Mouse (Mus musculus) limb, embryonic 14.5 days (tissue): ENCODE measurements around the gene Serbp1. TPM values are rescaled to one million over a fixed set of nuclear protein-coding genes. Genes with fewer than 3 reads are reported as not detected.

ENCODE experiments used
- ATAC-seq: fragments of 200-750 bp; cut with Nextera tagmentation; 2 replicates; pipeline ENCODE4 v1.8.0; 2017; ENCODE audit warnings: low read depth, moderate number of reproducible peaks, moderate TSS enrichment; ENCODE audit not compliant: low FRiP score
- DNase-seq: peaks from one replicate; pipeline ENCODE4 v3.0.0-alpha.2; 2015; ENCODE audit warnings: low spot score
- H3K27ac ChIP-seq: fragments of 300-500 bp; sonication (generic); replicated peaks from 2 replicates; pipeline ENCODE4 v1.5.1; 2014; ENCODE audit warnings: low read depth, mild to moderate bottlenecking, low read length, moderate library complexity, mixed read lengths
- H3K27me3 ChIP-seq: fragments of 300-500 bp; sonication (generic); 2 replicates; pipeline ENCODE4 v1.6.1; 2014; ENCODE audit warnings: low read length, mixed read lengths; ENCODE audit not compliant: control insufficient read depth, insufficient read depth
- H3K36me3 ChIP-seq: fragments of 300-500 bp; sonication (generic); 2 replicates; pipeline ENCODE4 v1.6.1; 2014; ENCODE audit warnings: mild to moderate bottlenecking, low read length, moderate library complexity, mixed read lengths; ENCODE audit not compliant: control insufficient read depth, insufficient read depth
- H3K4me1 ChIP-seq: fragments of 300-500 bp; sonication (generic); 2 replicates; pipeline ENCODE4 v1.6.1; 2014; ENCODE audit warnings: antibody characterized with exemption, low read length, mixed read lengths; ENCODE audit not compliant: control insufficient read depth, insufficient read depth
- H3K4me2 ChIP-seq: fragments of 300-500 bp; sonication (generic); replicated peaks from 2 replicates; pipeline ENCODE4 v1.6.1; 2014; ENCODE audit warnings: low read depth, mild to moderate bottlenecking, low read length, moderate library complexity; ENCODE audit not compliant: severe bottlenecking
- H3K4me3 ChIP-seq: fragments of 300-500 bp; sonication (generic); replicated peaks from 2 replicates; pipeline ENCODE4 v1.5.1; 2014; ENCODE audit warnings: low read length
- H3K9ac ChIP-seq: fragments of 300-500 bp; sonication (generic); 2 replicates; pipeline ENCODE4 v1.6.1; 2014; ENCODE audit warnings: mild to moderate bottlenecking, low read depth, low read length, moderate library complexity; ENCODE audit not compliant: severe bottlenecking
- H3K9me3 ChIP-seq: fragments of 300-500 bp; sonication (generic); 2 replicates; pipeline ENCODE4 v1.6.1; 2016; ENCODE audit warnings: low read length; ENCODE audit not compliant: control insufficient read depth
- POLR2A ChIP-seq: fragments of 200-500 bp; IDR thresholded peaks from 2 replicates; pipeline ENCODE4 v1.8.0; 2012; ENCODE audit warnings: inconsistent platforms, mild to moderate bottlenecking, moderate library complexity, borderline replicate concordance; ENCODE audit not compliant: insufficient read depth, insufficient read length; ENCODE audit errors: extremely low read depth
- WGBS: fragments of 180-500 bp; shearing (Covaris S2); extraction: QIAGEN DNeasy Blood & Tissue Kit; methylation state at CpG from one replicate; pipeline ENCODE4 v1.1.7; 2014; 5-methylcytosine and 5-hydroxymethylcytosine counted together
- polyA plus RNA-seq, 2 experiments: library from polyadenylated mRNA; depleted of rRNA in 1 of 2; stranded (reverse) in 1 of 2; unstranded in 1 of 2; fragments of >200 nt; fragmentation: Nextera tagmentation in 1 of 2; extraction: Ambion mirVana in 1 of 2; gene quantifications; 2 replicates each; pipeline versions ENCODE4 v1.2.1 to v1.2.3; 2012 to 2014

Serbp1 gene
- polyA plus RNA-seq, 2 experiments, result 465 to 481 TPM

- H3K27me3 ChIP-seq, result no peaks in the 10 kb centered on the region
- DNase-seq, result peak; percentile 18
- TF ChIP-seq POLR2A, result no peak
- no peaks in the 10 kb centered on the region for H3K9me3 ChIP-seq
- ATAC-seq, result peak; percentile 3
- H3K4me1 ChIP-seq, result peaks cover 12% of the 10 kb centered on the region; the same call in 1 of the 2 replicates
- peak overlapping the region; percentile 99 for H3K9ac ChIP-seq
- peak overlapping the region; percentile 67 for H3K4me2 ChIP-seq
- peak overlapping the region; percentile 89 for H3K27ac ChIP-seq
- H3K4me3 ChIP-seq, result peak overlapping the region; percentile 99
- WGBS, result 0% methylated on average over 43 of the region's 65 CpGs
- H3K36me3 ChIP-seq, result peaks cover 9% of the 10 kb centered on the region
These were observed 29.6 kb downstream of the Serbp1 start for GRCm38 (mm10) chr6:67267408-67268244.

GRCm38 (mm10) chr6:67268245-67268612 lies 30.3 kb downstream of the Serbp1 start:
- H3K4me1 ChIP-seq, result peaks cover 12% of the 10 kb centered on the region; the same call in 1 of the 2 replicates
- H3K27ac ChIP-seq, result no peak overlapping the region
- DNase-seq (no peak), ATAC-seq (no peak)
- WGBS, result 1% methylated on average over 2 of the region's 2 CpGs
- peak overlapping the region; percentile 99 for H3K9ac ChIP-seq
- H3K4me2 ChIP-seq, result peak overlapping the region; percentile 67
- H3K9me3 ChIP-seq, result no peaks in the 10 kb centered on the region
- H3K36me3 ChIP-seq, result peaks cover 14% of the 10 kb centered on the region
- H3K4me3 ChIP-seq, result peak overlapping the region; percentile 99
- TF ChIP-seq POLR2A, result no peak
- no peaks in the 10 kb centered on the region for H3K27me3 ChIP-seq

- TF ChIP-seq POLR2A, result no peak
- Histone ChIP-seq H3K27ac (no peak overlapping the region), H3K4me3 (peak overlapping the region; percentile 99), H3K4me2 (peak overlapping the region; percentile 67), H3K9me3 (no peaks in the 10 kb centered on the region), H3K9ac (peak overlapping the region; percentile 28; the same call in 1 of the 2 replicates), H3K27me3 (no peaks in the 10 kb centered on the region), H3K4me1 (peaks cover 12% of the 10 kb centered on the region; the same call in 1 of the 2 replicates), H3K36me3 (peaks cover 19% of the 10 kb centered on the region)
- 11% methylated on average over 1 of the region's 1 CpGs for WGBS
- DNase-seq (no peak), ATAC-seq (no peak)
These were observed 31.0 kb downstream of the Serbp1 start for GRCm38 (mm10) chr6:67268983-67269382.

GRCm38 (mm10) chr6:67269459-67269858 lies 31.5 kb downstream of the Serbp1 start:
- H3K4me3 ChIP-seq, result peak overlapping the region; percentile 99
- TF ChIP-seq POLR2A, result no peak
- ATAC-seq, result no peak
- 27% methylated on average over 2 of the region's 2 CpGs for WGBS
- peaks cover 23% of the 10 kb centered on the region for H3K36me3 ChIP-seq
- peaks cover 12% of the 10 kb centered on the region; the same call in 1 of the 2 replicates for H3K4me1 ChIP-seq
- DNase-seq, result no peak
- H3K4me2 ChIP-seq, result peak overlapping the region; percentile 67
- no peak overlapping the region for H3K27ac ChIP-seq
- no peaks in the 10 kb centered on the region for H3K27me3 ChIP-seq
- H3K9ac ChIP-seq, result peak overlapping the region; percentile 28; the same call in 1 of the 2 replicates
- no peaks in the 10 kb centered on the region for H3K9me3 ChIP-seq

- WGBS, result 79% methylated on average over 5 of the region's 5 CpGs
- DNase-seq (no peak), ATAC-seq (no peak)
- Histone ChIP-seq H3K9ac (no peak overlapping the region), H3K27ac (no peak overlapping the region), H3K36me3 (peaks cover 72% of the 10 kb centered on the region), H3K4me3 (no peak overlapping the region), H3K27me3 (no peaks in the 10 kb centered on the region), H3K4me2 (no peak overlapping the region), H3K9me3 (no peaks in the 10 kb centered on the region), H3K4me1 (no peaks in the 10 kb centered on the region)
- no peak for TF ChIP-seq POLR2A
These were observed 40.0 kb downstream of the Serbp1 start for GRCm38 (mm10) chr6:67277944-67278343.
